Mouse (Mus musculus) myocyte (in vitro differentiated cells): ENCODE data around the gene Rbm46. TPM values are rescaled to one million over a fixed set of nuclear protein-coding genes. Genes with fewer than 3 reads are reported as not detected.

Experiments
- H3K27me3 ChIP-seq: one replicate; pipeline ENCODE4 v1.6.1; 2011; ENCODE audit not compliant: control insufficient read depth, insufficient read depth, insufficient read length
- H3K36me3 ChIP-seq: one replicate; pipeline ENCODE4 v1.6.1; 2011; ENCODE audit not compliant: control insufficient read depth, insufficient read depth
- H3K4me2 ChIP-seq: one replicate; pipeline ENCODE4 v1.6.1; 2011; ENCODE audit warnings: low read depth, control low read depth
- H3K4me3 ChIP-seq: one replicate; pipeline ENCODE4 v1.5.1; 2011; ENCODE audit warnings: mild to moderate bottlenecking, control low read depth, moderate library complexity
- H3K79me2 ChIP-seq: one replicate; pipeline ENCODE4 v1.6.1; 2011; ENCODE audit not compliant: control insufficient read depth, insufficient read depth
- H3ac ChIP-seq: one replicate; pipeline ENCODE4 v1.6.1; 2011; ENCODE audit not compliant: control insufficient read depth, insufficient read length
- CEBPB ChIP-seq: IDR thresholded peaks from 2 replicates; pipeline ENCODE4 v1.6.1; 2011; ENCODE audit warnings: mild to moderate bottlenecking, moderate library complexity; ENCODE audit not compliant: poor library complexity, insufficient read depth, severe bottlenecking
- E2F4 ChIP-seq: IDR thresholded peaks from one replicate; pipeline ENCODE4 v1.6.1; 2011; ENCODE audit warnings: mild to moderate bottlenecking, control low read depth, moderate library complexity; ENCODE audit not compliant: insufficient read depth
- MAX ChIP-seq: IDR thresholded peaks from one replicate; pipeline ENCODE4 v1.6.1; 2011; ENCODE audit warnings: low read depth, mild to moderate bottlenecking, control low read depth
- MYOD1 ChIP-seq, 3 experiments: IDR thresholded peaks; one replicate each; pipeline ENCODE4 v1.6.1; 2011; ENCODE audit warnings: control low read depth in 2 of 3, low read depth in 2 of 3, mild to moderate bottlenecking in 2 of 3, moderate library complexity in 1 of 3; ENCODE audit not compliant: insufficient read length in 2 of 3, control insufficient read depth in 1 of 3
- MYOG ChIP-seq, 3 experiments: IDR thresholded peaks; one replicate each; pipeline ENCODE4 v1.6.1; 2011; ENCODE audit warnings: control low read depth in 2 of 3, low read depth in 2 of 3, mild to moderate bottlenecking in 2 of 3; ENCODE audit not compliant: insufficient read length in 2 of 3, control insufficient read depth in 1 of 3, insufficient read depth in 1 of 3
- POLR2A ChIP-seq: IDR thresholded peaks from one replicate; pipeline ENCODE4 v1.6.1; 2011; ENCODE audit warnings: low read depth, mild to moderate bottlenecking, control low read depth, moderate library complexity; ENCODE audit not compliant: insufficient read length
- POLR2AphosphoS2 ChIP-seq: IDR thresholded peaks from one replicate; pipeline ENCODE4 v1.6.1; 2011; ENCODE audit warnings: low read depth, control low read depth; ENCODE audit not compliant: insufficient read length
- REST ChIP-seq: IDR thresholded peaks from one replicate; pipeline ENCODE4 v1.6.1; 2011; ENCODE audit warnings: mild to moderate bottlenecking, control low read depth, moderate library complexity; ENCODE audit not compliant: insufficient read depth, insufficient read length
- SRF ChIP-seq: IDR thresholded peaks from one replicate; pipeline ENCODE4 v1.6.1; 2011; ENCODE audit warnings: low read depth; ENCODE audit not compliant: control insufficient read depth, insufficient read length
- TCF12 ChIP-seq: IDR thresholded peaks from one replicate; pipeline ENCODE4 v1.6.1; 2011; ENCODE audit warnings: mild to moderate bottlenecking, control low read depth; ENCODE audit not compliant: poor library complexity, insufficient read depth, severe bottlenecking
- TCF3 ChIP-seq: IDR thresholded peaks from one replicate; pipeline ENCODE4 v1.6.1; 2011; ENCODE audit warnings: low read depth, control low read depth; ENCODE audit not compliant: insufficient read length
- USF1 ChIP-seq: IDR thresholded peaks from one replicate; pipeline ENCODE4 v1.6.1; 2011; ENCODE audit warnings: low read depth, mild to moderate bottlenecking, control low read depth, moderate library complexity
- polyA plus RNA-seq: library from polyadenylated mRNA; unstranded; fragments of >200 nt; fragmentation: generic; extraction: Trizol; gene quantifications from one replicate; pipeline ENCODE4 v1.2.1, GENCODE M21; 2012; ENCODE audit warnings: missing spikeins

Rbm46 gene
- polyA plus RNA-seq, 1 experiment = not detected

DNA sequence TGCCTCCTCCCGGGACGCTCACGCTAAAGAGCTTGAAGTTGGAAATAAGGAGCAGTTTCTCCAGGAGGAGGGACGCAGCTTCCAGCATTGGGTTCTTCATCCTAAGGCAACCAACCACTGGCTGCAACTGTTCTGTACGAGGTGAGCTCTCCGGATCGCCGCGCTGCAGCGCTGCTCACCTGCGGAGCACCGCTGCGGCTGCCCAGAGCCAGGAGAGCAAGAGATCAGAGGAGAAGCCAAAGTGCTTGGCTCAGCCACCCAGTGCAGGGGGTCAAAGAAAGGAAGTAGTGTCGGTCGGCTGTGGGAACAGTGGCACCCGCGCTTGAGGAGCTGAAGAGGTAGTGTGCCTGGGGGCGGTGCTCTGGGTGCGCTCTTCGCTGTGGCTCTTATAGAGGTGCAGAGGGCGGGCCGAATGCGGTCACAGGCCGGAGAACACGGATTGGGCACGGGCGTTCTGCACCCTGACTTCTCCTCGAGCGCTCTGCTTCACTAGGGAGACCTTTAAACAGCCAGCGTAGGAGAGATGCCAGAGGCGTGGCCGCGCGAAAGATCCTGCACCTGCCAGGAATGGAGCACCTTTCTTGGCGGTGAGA is 27.4 kb upstream of the Rbm46 start, which contains the start of gene Lrat:
Gene Lrat (minus strand): TSS at position 361 of the 593 bp plus-strand sequence.
- Histone ChIP-seq H3K79me2 (no peaks in the 10 kb centered on the region), H3K27me3 (peaks cover 12% of the 10 kb centered on the region), H3K4me3 (no peak within 1 kb of the TSS), H3ac (no peak within 1 kb of the TSS), H3K4me2 (no peak within 1 kb of the TSS), H3K36me3 (no peaks in the 10 kb centered on the region)
- TF ChIP-seq USF1 (no peak), POLR2A (no peak), CEBPB (no peak), MAX (no peak), POLR2AphosphoS2 (no peak), TCF3 (no peak), SRF (no peak), TCF12 (no peak), E2F4 (no peak), MYOD1 (IDR thresholded peaks at IDR 0.05; ENCODE audit: control insufficient read depth in 1 of 3, insufficient read length in 2 of 3, low read depth in 2 of 3) (no peak), REST (no peak)

DNA sequence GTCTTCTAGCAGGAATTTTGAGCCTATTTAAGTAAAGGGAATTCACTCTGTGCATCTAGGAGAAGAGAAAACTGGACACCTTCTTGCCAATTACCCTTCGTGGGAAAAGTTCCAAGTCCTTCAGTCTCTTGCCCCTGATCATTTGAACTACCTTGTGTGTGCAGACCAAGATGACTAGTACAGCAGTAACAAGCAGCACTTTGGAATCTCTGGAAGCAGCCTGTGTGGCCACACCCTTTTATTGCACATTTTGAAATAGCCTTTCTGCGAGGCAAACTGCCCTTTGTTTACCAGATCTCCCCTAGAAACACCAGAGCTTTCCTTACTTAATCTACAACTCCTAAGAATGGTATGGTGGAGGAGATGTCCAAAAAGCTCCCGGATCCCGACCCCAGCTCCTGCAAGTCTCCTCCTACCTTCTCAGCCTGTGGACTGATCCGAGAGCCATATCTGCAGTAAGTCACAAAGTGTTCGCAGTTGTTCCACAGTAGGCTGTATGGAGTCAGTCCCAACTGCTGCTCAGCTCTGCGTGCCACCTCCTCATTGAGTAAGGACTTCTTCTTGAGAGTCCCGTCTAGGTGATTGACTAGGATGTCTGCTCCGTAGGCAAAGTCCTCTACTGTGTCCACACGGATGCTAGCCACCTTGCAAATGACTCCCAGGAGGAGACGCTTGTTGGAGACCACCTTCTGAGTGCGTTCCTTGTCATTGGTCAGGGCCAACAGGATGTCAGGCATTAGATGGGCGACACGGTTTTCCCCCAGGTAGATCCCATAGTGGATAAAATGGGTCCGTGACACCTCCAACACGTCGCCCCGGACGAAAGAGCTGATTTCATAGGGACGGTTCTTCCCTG is 26.7 kb upstream of the Rbm46 start:
- Histone ChIP-seq H3K36me3 (no peaks in the 10 kb centered on the region), H3K79me2 (no peaks in the 10 kb centered on the region), H3K4me2 (no peak overlapping the region), H3ac (no peak overlapping the region), H3K27me3 (peaks cover 12% of the 10 kb centered on the region), H3K4me3 (no peak overlapping the region)
- TF ChIP-seq MYOD1 (IDR thresholded peaks at IDR 0.05; ENCODE audit: control insufficient read depth in 1 of 3, insufficient read length in 2 of 3, low read depth in 2 of 3) (no peak), E2F4 (no peak), REST (no peak), POLR2A (no peak), USF1 (no peak), MYOG (IDR thresholded peaks at IDR 0.05; ENCODE audit: control insufficient read depth in 1 of 3, insufficient read depth in 1 of 3, insufficient read length in 2 of 3, low read depth in 2 of 3) (no peak), TCF12 (no peak), POLR2AphosphoS2 (no peak), MAX (no peak), TCF3 (no peak), CEBPB (no peak), SRF (no peak)

GRCm38 (mm10) chr3:82888842-82889241 is 12.6 kb upstream of the Rbm46 start:
- H3K79me2 ChIP-seq = no peaks in the 10 kb centered on the region
- TF ChIP-seq E2F4 (no peak), USF1 (no peak), TCF12 (no peak), MYOD1 (IDR thresholded peaks at IDR 0.05; ENCODE audit: control insufficient read depth in 1 of 3, insufficient read length in 2 of 3, low read depth in 2 of 3) (no peak), POLR2A (no peak), MAX (no peak), SRF (no peak), POLR2AphosphoS2 (no peak), REST (no peak), MYOG (IDR thresholded peaks at IDR 0.05; ENCODE audit: control insufficient read depth in 1 of 3, insufficient read depth in 1 of 3, insufficient read length in 2 of 3, low read depth in 2 of 3) (no peak)
- no peaks in the 10 kb centered on the region for H3K36me3 ChIP-seq
- H3K4me3 ChIP-seq = no peak overlapping the region
- H3K27me3 ChIP-seq = no peaks in the 10 kb centered on the region
- H3ac ChIP-seq = no peak overlapping the region
- H3K4me2 ChIP-seq = no peak overlapping the region

- no peaks in the 10 kb centered on the region for H3K79me2 ChIP-seq
- TF ChIP-seq E2F4 (no peak), POLR2A (no peak), REST (no peak), POLR2AphosphoS2 (no peak), USF1 (no peak), TCF12 (no peak), MAX (no peak), SRF (no peak), CEBPB (no peak), MYOG (IDR thresholded peaks at IDR 0.05; ENCODE audit: control insufficient read depth in 1 of 3, insufficient read depth in 1 of 3, insufficient read length in 2 of 3, low read depth in 2 of 3) (no peak), MYOD1 (IDR thresholded peaks at IDR 0.05; ENCODE audit: control insufficient read depth in 1 of 3, insufficient read length in 2 of 3, low read depth in 2 of 3) (no peak)
- H3K4me2 ChIP-seq = no peak overlapping the region
- H3ac ChIP-seq = no peak overlapping the region
- H3K27me3 ChIP-seq = no peaks in the 10 kb centered on the region
- no peak overlapping the region for H3K4me3 ChIP-seq
- H3K36me3 ChIP-seq = no peaks in the 10 kb centered on the region
These were observed 975 bp upstream of the Rbm46 start for GRCm38 (mm10) chr3:82877258-82877657.
